Mouse (Mus musculus): ENCODE data around the gene Samd8. TPM values are rescaled to one million over a fixed set of nuclear protein-coding genes. Genes with fewer than 3 reads are reported as not detected.

Samd8 gene
- polyA plus RNA-seq, 1 experiment from 2014 or later: 13.1 TPM

- H3K36me3 ChIP-seq (ENCODE audit: control insufficient read depth, insufficient read depth, low read length): no peaks in the 10 kb centered on the region
- WGBS: 90% methylated on average over 6 of the region's 6 CpGs
These were observed 52.3 kb downstream of the Samd8 start for GRCm38 (mm10) chr14:21802543-21803206.

GRCm38 (mm10) chr14:21806203-21806602 is 55.9 kb downstream of the Samd8 start:
- DNase-seq (ENCODE audit: low spot score, missing footprints) (no peak), ATAC-seq (ENCODE audit: low FRiP score) (no peak)
- H3K4me1 ChIP-seq (ENCODE audit: control insufficient read depth, insufficient read depth, low read length): no peaks in the 10 kb centered on the region
- no peaks in the 10 kb centered on the region for H3K36me3 ChIP-seq (ENCODE audit: control insufficient read depth, insufficient read depth, low read length)
- WGBS: 91% methylated on average over 2 of the region's 2 CpGs
- H3K27ac ChIP-seq (ENCODE audit: low read depth, low read length): no peak overlapping the region
- no peak overlapping the region for H3K4me3 ChIP-seq (ENCODE audit: low read depth, low read length)
- H3K9ac ChIP-seq (ENCODE audit: low read length): no peak overlapping the region
- no peaks in the 10 kb centered on the region for H3K9me3 ChIP-seq (ENCODE audit: control insufficient read depth, low read length)
- H3K27me3 ChIP-seq (ENCODE audit: control insufficient read depth, insufficient read depth, low read length): no peaks in the 10 kb centered on the region
- no peak overlapping the region for H3K4me2 ChIP-seq

More at GRCm38 (mm10) chr14:21802543-21803206, 52.3 kb downstream of the Samd8 start:
- no peaks in the 10 kb centered on the region for H3K9me3 ChIP-seq (ENCODE audit: control insufficient read depth, low read length)
- no peak overlapping the region for H3K27ac ChIP-seq (ENCODE audit: low read depth, low read length)
- ATAC-seq (ENCODE audit: low FRiP score) (no peak), DNase-seq (ENCODE audit: low spot score, missing footprints) (no peak)
- no peak overlapping the region for H3K4me3 ChIP-seq (ENCODE audit: low read depth, low read length)
- no peak overlapping the region for H3K4me2 ChIP-seq
- H3K27me3 ChIP-seq (ENCODE audit: control insufficient read depth, insufficient read depth, low read length): no peaks in the 10 kb centered on the region
- no peaks in the 10 kb centered on the region for H3K4me1 ChIP-seq (ENCODE audit: control insufficient read depth, insufficient read depth, low read length)
- no peak overlapping the region for H3K9ac ChIP-seq (ENCODE audit: low read length)

GRCm38 (mm10) chr14:21806631-21807160 is 56.4 kb downstream of the Samd8 start:
- no peak overlapping the region for H3K27ac ChIP-seq (ENCODE audit: low read depth, low read length)
- no peaks in the 10 kb centered on the region for H3K36me3 ChIP-seq (ENCODE audit: control insufficient read depth, insufficient read depth, low read length)
- WGBS: 89% methylated on average over 3 of the region's 3 CpGs
- H3K27me3 ChIP-seq (ENCODE audit: control insufficient read depth, insufficient read depth, low read length): no peaks in the 10 kb centered on the region
- no peak overlapping the region for H3K4me2 ChIP-seq
- ATAC-seq (ENCODE audit: low FRiP score) (no peak), DNase-seq (ENCODE audit: low spot score, missing footprints) (no peak)
- no peaks in the 10 kb centered on the region for H3K9me3 ChIP-seq (ENCODE audit: control insufficient read depth, low read length)
- no peaks in the 10 kb centered on the region for H3K4me1 ChIP-seq (ENCODE audit: control insufficient read depth, insufficient read depth, low read length)
- no peak overlapping the region for H3K4me3 ChIP-seq (ENCODE audit: low read depth, low read length)
- H3K9ac ChIP-seq (ENCODE audit: low read length): no peak overlapping the region

GRCm38 (mm10) chr14:21808208-21808922 is 58.0 kb downstream of the Samd8 start:
- no peaks in the 10 kb centered on the region for H3K4me1 ChIP-seq (ENCODE audit: control insufficient read depth, insufficient read depth, low read length)
- whole genome bisulfite sequencing: 90% methylated on average over 8 of the region's 8 CpGs
- ATAC-seq (ENCODE audit: low FRiP score): no peak
- H3K27me3 ChIP-seq (ENCODE audit: control insufficient read depth, insufficient read depth, low read length): no peaks in the 10 kb centered on the region
- no peaks in the 10 kb centered on the region for H3K9me3 ChIP-seq (ENCODE audit: control insufficient read depth, low read length)
- no peak overlapping the region for H3K9ac ChIP-seq (ENCODE audit: low read length)
- DNase-seq (ENCODE audit: low spot score, missing footprints): no peak
- no peaks in the 10 kb centered on the region for H3K36me3 ChIP-seq (ENCODE audit: control insufficient read depth, insufficient read depth, low read length)
- no peak overlapping the region for H3K27ac ChIP-seq (ENCODE audit: low read depth, low read length)
- no peak overlapping the region for H3K4me3 ChIP-seq (ENCODE audit: low read depth, low read length)
- no peak overlapping the region for H3K4me2 ChIP-seq

- no peak overlapping the region for H3K9ac ChIP-seq (ENCODE audit: low read length)
- no peaks in the 10 kb centered on the region for H3K36me3 ChIP-seq (ENCODE audit: control insufficient read depth, insufficient read depth, low read length)
- no peak for ATAC-seq (ENCODE audit: low FRiP score)
- no peaks in the 10 kb centered on the region for H3K27me3 ChIP-seq (ENCODE audit: control insufficient read depth, insufficient read depth, low read length)
- H3K9me3 ChIP-seq (ENCODE audit: control insufficient read depth, low read length): no peaks in the 10 kb centered on the region
- no peak overlapping the region for H3K4me2 ChIP-seq
- no peak overlapping the region for H3K27ac ChIP-seq (ENCODE audit: low read depth, low read length)
- H3K4me3 ChIP-seq (ENCODE audit: low read depth, low read length): no peak overlapping the region
- no peaks in the 10 kb centered on the region for H3K4me1 ChIP-seq (ENCODE audit: control insufficient read depth, insufficient read depth, low read length)
- no peak for DNase-seq (ENCODE audit: low spot score, missing footprints)
- WGBS: 97% methylated on average over 2 of the region's 2 CpGs
These were observed 59.1 kb downstream of the Samd8 start for GRCm38 (mm10) chr14:21809418-21809817.

- no peaks in the 10 kb centered on the region for H3K9me3 ChIP-seq (ENCODE audit: control insufficient read depth, low read length)
- H3K27ac ChIP-seq (ENCODE audit: low read depth, low read length): no peak overlapping the region
- no peak overlapping the region for H3K4me3 ChIP-seq (ENCODE audit: low read depth, low read length)
- WGBS: 83% methylated on average over 4 of the region's 4 CpGs
- DNase-seq (ENCODE audit: low spot score, missing footprints) (no peak), ATAC-seq (ENCODE audit: low FRiP score) (no peak)
- no peak overlapping the region for H3K4me2 ChIP-seq
- H3K36me3 ChIP-seq (ENCODE audit: control insufficient read depth, insufficient read depth, low read length): no peaks in the 10 kb centered on the region
- no peaks in the 10 kb centered on the region for H3K4me1 ChIP-seq (ENCODE audit: control insufficient read depth, insufficient read depth, low read length)
- H3K27me3 ChIP-seq (ENCODE audit: control insufficient read depth, insufficient read depth, low read length): no peaks in the 10 kb centered on the region
- H3K9ac ChIP-seq (ENCODE audit: low read length): no peak overlapping the region
These were observed 61.0 kb downstream of the Samd8 start for GRCm38 (mm10) chr14:21811301-21811700.

- Histone ChIP-seq H3K9ac (ENCODE audit: low read length) (no peak overlapping the region), H3K9me3 (ENCODE audit: control insufficient read depth, low read length) (no peaks in the 10 kb centered on the region), H3K36me3 (ENCODE audit: control insufficient read depth, insufficient read depth, low read length) (no peaks in the 10 kb centered on the region), H3K27ac (ENCODE audit: low read depth, low read length) (no peak overlapping the region), H3K4me2 (no peak overlapping the region), H3K27me3 (ENCODE audit: control insufficient read depth, insufficient read depth, low read length) (no peaks in the 10 kb centered on the region), H3K4me3 (ENCODE audit: low read depth, low read length) (no peak overlapping the region), H3K4me1 (ENCODE audit: control insufficient read depth, insufficient read depth, low read length) (no peaks in the 10 kb centered on the region)
- WGBS: 84% methylated on average over 10 of the region's 10 CpGs
- no peak for DNase-seq (ENCODE audit: low spot score, missing footprints)
- no peak for ATAC-seq (ENCODE audit: low FRiP score)
These were observed 61.5 kb downstream of the Samd8 start for GRCm38 (mm10) chr14:21811744-21812393.

- H3K27ac ChIP-seq (ENCODE audit: low read depth, low read length): no peak overlapping the region
- H3K4me2 ChIP-seq: no peak overlapping the region; the same call in 1 of the 2 replicates
- H3K9ac ChIP-seq (ENCODE audit: low read length): no peak overlapping the region
- H3K4me1 ChIP-seq (ENCODE audit: control insufficient read depth, insufficient read depth, low read length): no peaks in the 10 kb centered on the region
- no peaks in the 10 kb centered on the region for H3K9me3 ChIP-seq (ENCODE audit: control insufficient read depth, low read length)
- peak; percentile 90 for DNase-seq (ENCODE audit: low spot score, missing footprints)
- WGBS: 24% methylated on average over 14 of the region's 14 CpGs
- ATAC-seq (ENCODE audit: low FRiP score): no peak; the same call in 1 of the 2 replicates
- no peak overlapping the region for H3K4me3 ChIP-seq (ENCODE audit: low read depth, low read length)
- no peaks in the 10 kb centered on the region for H3K27me3 ChIP-seq (ENCODE audit: control insufficient read depth, insufficient read depth, low read length)
- H3K36me3 ChIP-seq (ENCODE audit: control insufficient read depth, insufficient read depth, low read length): no peaks in the 10 kb centered on the region
These were observed 62.3 kb downstream of the Samd8 start for GRCm38 (mm10) chr14:21812590-21813162.

Measured in midbrain, embryonic 11.5 days (tissue).